Mouse (Mus musculus): ENCODE results near the gene Defb41. TPM values are rescaled to one million over a fixed set of nuclear protein-coding genes. Genes with fewer than 3 reads are reported as not detected.
A peak's percentile ranks its signal among the peaks of the same experiment; 100 is the strongest.

Gene Defb41
- total RNA-seq (2014; rRNA removed) (not detected in 2 replicates), polyA plus RNA-seq (2012; rRNA removed) (not detected in 2 replicates)

DNA sequence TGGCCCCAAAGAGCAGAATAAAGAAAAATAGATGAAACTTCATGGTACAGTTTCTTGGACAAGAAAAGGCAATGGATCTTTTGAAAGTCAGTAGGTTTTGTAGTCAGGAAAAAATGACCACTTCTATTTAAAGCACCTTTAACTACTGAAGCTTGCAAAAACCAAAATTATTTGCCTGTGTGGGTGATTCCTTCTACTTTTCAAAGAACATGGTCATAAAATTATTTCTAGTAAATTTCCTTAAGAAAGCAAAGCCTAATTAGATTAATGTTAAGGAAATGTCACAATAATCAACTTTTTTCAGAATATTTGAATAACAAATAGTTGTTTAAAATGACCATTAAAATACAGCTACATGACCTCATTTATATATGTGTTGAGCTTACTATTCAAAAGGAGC lies at the start of gene Defb41:
Gene Defb41, minus strand, starts transcription at position 101 of the 400 bp plus-strand sequence.
- Histone ChIP-seq H3K4me3 (ENCODE audit: insufficient read depth, low read depth, low read length) (no peak within 1 kb of the TSS), H3K36me3 (ENCODE audit: control insufficient read depth, insufficient read depth, low read length) (no peaks in the 10 kb centered on the region), H3K27me3 (ENCODE audit: control insufficient read depth, insufficient read depth, low read length) (no peaks in the 10 kb centered on the region), H3K9ac (ENCODE audit: low read depth, low read length) (no peak within 1 kb of the TSS), H3K4me1 (ENCODE audit: control insufficient read depth, insufficient read depth, low read length) (no peaks in the 10 kb centered on the region), H3K79me2 (ENCODE audit: control insufficient read depth, insufficient read depth, low read length) (no peaks in the 10 kb centered on the region), H3K27ac (replicated peaks; ENCODE audit: insufficient read depth, low read depth, low read length) (no peak within 1 kb of the TSS)
- TF ChIP-seq POLR2A (IDR thresholded peaks at IDR 0.05; ENCODE audit: extremely low read depth, insufficient read depth, low read length) (no peak), CTCF (IDR thresholded peaks at IDR 0.05; ENCODE audit: low read depth, low read length) (no peak)
- no peak for DNase-seq (ENCODE audit: extremely low read depth, low read depth, low spot score)

DNA sequence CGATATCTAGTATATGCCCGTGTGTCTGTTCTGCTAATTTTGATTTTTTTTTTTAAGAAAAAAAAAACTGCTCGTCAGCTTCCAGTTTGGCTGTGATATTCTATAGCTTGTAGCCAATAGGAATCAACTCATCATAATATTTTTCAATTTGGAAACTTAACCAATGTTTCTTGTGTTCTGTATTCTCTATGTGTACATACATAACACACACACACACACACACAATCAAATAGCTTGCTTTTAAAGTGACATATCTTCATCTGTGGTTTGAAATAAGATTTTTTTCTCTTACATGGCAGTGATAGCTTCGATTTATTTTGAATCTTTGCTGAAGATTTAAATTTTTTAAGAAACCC lies 43.5 kb upstream of the Defb41 start:
- no peak overlapping the region for H3K27ac ChIP-seq (replicated peaks; ENCODE audit: insufficient read depth, low read depth, low read length)
- TF ChIP-seq POLR2A (IDR thresholded peaks at IDR 0.05; ENCODE audit: extremely low read depth, insufficient read depth, low read length), result no peak
- TF ChIP-seq CTCF (IDR thresholded peaks at IDR 0.05; ENCODE audit: low read depth, low read length), result no peak
- H3K4me3 ChIP-seq (ENCODE audit: insufficient read depth, low read depth, low read length), result no peak overlapping the region
- 80% methylated on average over 4 of the region's 4 CpGs for WGBS
- no peaks in the 10 kb centered on the region for H3K79me2 ChIP-seq (ENCODE audit: control insufficient read depth, insufficient read depth, low read length)
- no peak overlapping the region for H3K9ac ChIP-seq (ENCODE audit: low read depth, low read length)
- no peak for DNase-seq (ENCODE audit: extremely low read depth, low read depth, low spot score)
- H3K4me1 ChIP-seq (ENCODE audit: control insufficient read depth, insufficient read depth, low read length), result no peaks in the 10 kb centered on the region
- H3K27me3 ChIP-seq (ENCODE audit: control insufficient read depth, insufficient read depth, low read length), result no peaks in the 10 kb centered on the region
- no peaks in the 10 kb centered on the region for H3K36me3 ChIP-seq (ENCODE audit: control insufficient read depth, insufficient read depth, low read length)

DNA sequence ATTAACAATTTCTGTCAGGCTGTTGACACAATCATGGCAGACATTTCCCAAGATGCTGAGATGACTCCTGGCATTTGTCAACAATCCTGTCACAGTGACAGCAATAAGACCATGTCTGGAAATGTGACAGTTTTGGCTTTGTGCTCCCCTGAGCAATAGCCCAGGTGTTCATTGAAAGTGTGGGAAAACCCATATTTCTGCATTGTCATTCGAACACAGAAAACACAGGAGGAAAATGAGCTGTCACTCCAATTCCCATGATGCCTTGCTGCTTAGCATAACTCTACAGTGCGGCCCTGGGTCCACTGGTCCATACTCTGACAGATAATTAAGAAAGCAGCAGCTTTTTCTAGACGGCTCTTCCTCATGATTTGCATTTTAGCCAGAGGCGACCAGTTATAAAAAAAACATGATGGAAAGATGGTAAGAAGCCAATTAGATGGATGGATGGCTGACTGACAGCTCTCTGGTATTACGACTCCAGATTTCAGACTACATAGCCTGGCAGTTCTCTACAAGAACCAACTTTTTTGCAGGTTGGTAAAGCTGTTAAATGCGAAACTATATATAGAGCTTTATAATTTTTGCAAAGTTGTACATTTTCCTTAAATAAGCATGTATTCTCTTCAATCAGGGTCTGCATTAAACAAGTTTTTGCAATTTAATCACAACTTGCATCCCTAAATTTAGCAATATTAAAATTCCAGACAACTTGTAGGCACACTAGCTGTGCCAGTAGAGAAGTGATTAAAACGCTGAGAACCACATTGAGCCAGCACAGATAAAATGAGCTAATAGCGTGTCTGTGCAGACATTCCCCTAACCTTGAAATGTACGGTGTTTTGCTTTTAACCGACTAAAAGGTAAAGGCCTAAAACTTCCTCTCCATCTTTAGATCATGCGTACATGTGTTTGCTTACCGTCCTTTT lies 42.9 kb upstream of the Defb41 start:
- TF ChIP-seq CTCF (IDR thresholded peaks at IDR 0.05; ENCODE audit: low read depth, low read length) (no peak), POLR2A (IDR thresholded peaks at IDR 0.05; ENCODE audit: extremely low read depth, insufficient read depth, low read length) (no peak)
- WGBS, result 84% methylated on average over 12 of the region's 12 CpGs
- H3K79me2 ChIP-seq (ENCODE audit: control insufficient read depth, insufficient read depth, low read length), result no peaks in the 10 kb centered on the region
- no peak overlapping the region for H3K9ac ChIP-seq (ENCODE audit: low read depth, low read length)
- no peak for DNase-seq (ENCODE audit: extremely low read depth, low read depth, low spot score)
- no peak overlapping the region for H3K27ac ChIP-seq (replicated peaks; ENCODE audit: insufficient read depth, low read depth, low read length)
- no peaks in the 10 kb centered on the region for H3K27me3 ChIP-seq (ENCODE audit: control insufficient read depth, insufficient read depth, low read length)
- H3K4me3 ChIP-seq (ENCODE audit: insufficient read depth, low read depth, low read length), result no peak overlapping the region
- no peaks in the 10 kb centered on the region for H3K36me3 ChIP-seq (ENCODE audit: control insufficient read depth, insufficient read depth, low read length)
- no peaks in the 10 kb centered on the region for H3K4me1 ChIP-seq (ENCODE audit: control insufficient read depth, insufficient read depth, low read length)

DNA sequence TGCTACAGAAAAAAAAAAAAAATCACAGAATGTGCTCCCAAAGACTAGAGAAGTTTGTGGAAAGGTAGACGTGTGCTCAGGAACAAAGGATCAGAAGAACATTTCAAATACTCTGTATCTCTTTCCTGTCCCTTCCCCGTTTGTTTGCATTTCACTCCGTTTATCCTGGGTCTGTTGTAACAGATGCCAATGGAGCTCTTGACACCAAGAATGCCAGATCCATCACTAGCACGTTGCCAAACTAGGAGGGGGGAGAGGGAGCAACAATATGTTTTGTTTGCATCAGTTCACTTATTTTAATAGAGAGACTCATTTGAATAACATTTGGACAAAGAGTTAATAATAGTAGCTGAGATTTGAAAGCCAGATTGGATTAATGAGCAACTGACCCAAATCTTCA lies 27.6 kb upstream of the Defb41 start:
- H3K79me2 ChIP-seq (ENCODE audit: control insufficient read depth, insufficient read depth, low read length), result no peaks in the 10 kb centered on the region
- WGBS, result 16% methylated on average over 4 of the region's 4 CpGs
- H3K27ac ChIP-seq (replicated peaks; ENCODE audit: insufficient read depth, low read depth, low read length), result no peak overlapping the region
- no peaks in the 10 kb centered on the region for H3K36me3 ChIP-seq (ENCODE audit: control insufficient read depth, insufficient read depth, low read length)
- DNase-seq (ENCODE audit: extremely low read depth, low read depth, low spot score), result no peak
- H3K4me3 ChIP-seq (ENCODE audit: insufficient read depth, low read depth, low read length), result no peak overlapping the region
- no peaks in the 10 kb centered on the region for H3K27me3 ChIP-seq (ENCODE audit: control insufficient read depth, insufficient read depth, low read length)
- no peak overlapping the region for H3K9ac ChIP-seq (ENCODE audit: low read depth, low read length)
- TF ChIP-seq CTCF (IDR thresholded peaks at IDR 0.05; ENCODE audit: low read depth, low read length) (no peak), POLR2A (IDR thresholded peaks at IDR 0.05; ENCODE audit: extremely low read depth, insufficient read depth, low read length) (no peak)
- no peaks in the 10 kb centered on the region for H3K4me1 ChIP-seq (ENCODE audit: control insufficient read depth, insufficient read depth, low read length)

DNA sequence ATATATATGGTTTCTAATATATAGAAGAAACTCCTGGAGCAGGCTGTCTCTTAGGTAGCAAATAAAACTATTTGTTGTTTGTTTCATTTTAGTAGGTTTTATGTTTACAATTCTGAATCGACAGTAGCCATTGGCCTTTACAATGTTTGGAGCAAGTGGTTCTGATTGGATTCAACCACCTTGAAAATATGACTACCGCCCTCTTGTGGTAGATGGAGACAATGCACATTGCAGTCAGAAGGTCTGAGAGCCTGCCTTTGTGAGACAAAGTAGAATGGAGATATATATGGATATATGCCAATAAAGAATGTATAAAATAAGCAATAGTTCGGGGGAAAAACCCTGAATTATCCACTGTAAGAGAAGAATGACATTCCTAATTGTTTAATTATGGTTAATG lies 23.9 kb upstream of the Defb41 start:
- DNase-seq (ENCODE audit: extremely low read depth, low read depth, low spot score), result peak; percentile 1
- Histone ChIP-seq H3K27me3 (ENCODE audit: control insufficient read depth, insufficient read depth, low read length) (no peaks in the 10 kb centered on the region), H3K36me3 (ENCODE audit: control insufficient read depth, insufficient read depth, low read length) (no peaks in the 10 kb centered on the region), H3K4me3 (ENCODE audit: insufficient read depth, low read depth, low read length) (no peak overlapping the region), H3K79me2 (ENCODE audit: control insufficient read depth, insufficient read depth, low read length) (no peaks in the 10 kb centered on the region), H3K4me1 (ENCODE audit: control insufficient read depth, insufficient read depth, low read length) (no peaks in the 10 kb centered on the region), H3K9ac (ENCODE audit: low read depth, low read length) (no peak overlapping the region), H3K27ac (replicated peaks; ENCODE audit: insufficient read depth, low read depth, low read length) (no peak overlapping the region)
- TF ChIP-seq CTCF (IDR thresholded peaks at IDR 0.05; ENCODE audit: low read depth, low read length) (no peak), POLR2A (IDR thresholded peaks at IDR 0.05; ENCODE audit: extremely low read depth, insufficient read depth, low read length) (no peak)
- WGBS, result 36% methylated on average over 3 of the region's 3 CpGs

DNA sequence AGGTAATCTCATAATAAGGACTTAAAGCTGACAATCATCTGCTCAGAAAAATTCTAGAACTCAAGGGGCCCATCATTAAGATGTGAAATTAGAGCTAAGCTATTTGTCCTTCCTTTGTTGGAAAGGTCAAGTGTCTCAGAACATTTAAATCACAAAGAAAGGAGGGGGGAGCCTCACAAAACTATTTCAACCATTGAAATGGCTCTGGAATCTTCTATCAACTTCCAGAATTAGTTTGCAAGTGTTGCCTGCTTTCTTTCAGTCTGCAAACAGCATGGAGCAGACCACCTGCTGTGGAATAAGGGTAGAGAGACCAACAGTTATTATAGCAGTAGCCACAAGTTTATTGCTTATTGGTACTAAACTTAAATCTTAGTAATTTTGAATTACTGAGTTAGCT lies 22.4 kb upstream of the Defb41 start:
- H3K27me3 ChIP-seq (ENCODE audit: control insufficient read depth, insufficient read depth, low read length), result no peaks in the 10 kb centered on the region
- no peak overlapping the region for H3K27ac ChIP-seq (replicated peaks; ENCODE audit: insufficient read depth, low read depth, low read length)
- no peaks in the 10 kb centered on the region for H3K79me2 ChIP-seq (ENCODE audit: control insufficient read depth, insufficient read depth, low read length)
- no peak for DNase-seq (ENCODE audit: extremely low read depth, low read depth, low spot score)
- TF ChIP-seq CTCF (IDR thresholded peaks at IDR 0.05; ENCODE audit: low read depth, low read length), result no peak
- no peak for TF ChIP-seq POLR2A (IDR thresholded peaks at IDR 0.05; ENCODE audit: extremely low read depth, insufficient read depth, low read length)
- H3K9ac ChIP-seq (ENCODE audit: low read depth, low read length), result no peak overlapping the region
- H3K36me3 ChIP-seq (ENCODE audit: control insufficient read depth, insufficient read depth, low read length), result no peaks in the 10 kb centered on the region
- no peak overlapping the region for H3K4me3 ChIP-seq (ENCODE audit: insufficient read depth, low read depth, low read length)
- no peaks in the 10 kb centered on the region for H3K4me1 ChIP-seq (ENCODE audit: control insufficient read depth, insufficient read depth, low read length)

Measured in liver, adult 2 months (tissue).